In the genomic region with DNA sequence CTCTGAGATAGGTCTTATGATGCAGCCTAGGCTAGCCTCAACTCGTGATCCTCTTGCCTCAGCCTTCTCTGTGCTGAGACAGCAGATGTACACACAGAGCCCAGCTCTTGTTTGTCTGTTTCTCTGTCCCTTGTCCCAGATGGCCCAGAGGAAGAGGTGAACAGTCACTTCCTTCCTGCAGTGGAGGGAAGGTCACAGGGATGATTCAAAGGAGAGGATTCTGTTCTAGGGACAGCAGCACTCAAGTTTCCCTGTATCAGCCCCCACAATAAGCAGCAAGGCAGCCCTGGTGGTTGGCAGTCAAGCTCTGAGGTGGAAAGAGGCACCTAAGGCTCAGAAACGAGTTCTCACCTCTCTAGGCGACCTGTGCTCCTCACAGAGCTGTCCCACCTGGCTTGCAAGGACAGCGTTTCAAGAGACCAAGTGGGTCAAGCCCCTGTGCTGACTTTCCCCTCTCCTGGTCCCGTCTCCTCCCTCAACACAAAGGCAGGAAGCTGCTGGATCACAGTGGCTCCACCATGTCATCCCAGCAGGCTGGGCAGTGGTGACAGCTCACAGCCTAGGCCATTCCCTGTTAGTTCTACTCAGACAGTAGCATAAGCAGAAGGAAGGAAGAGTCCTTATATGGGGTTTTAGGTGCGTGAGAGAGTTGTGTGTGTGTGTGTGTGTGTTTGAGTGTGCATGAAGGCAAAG, we compare ENCODE assay signal across 10 mouse cellular contexts. TPM values are rescaled to one million over a fixed set of nuclear protein-coding genes. Genes with fewer than 3 reads are reported as not detected.
DNase-seq lines count a peak whose midpoint lies in the region; ATAC-seq lines count a peak whose summit lies in the region.
"Had no signal": no experiment of that assay in that cellular context is flagged by ENCODE, and none has a peak within 500 bp of the region (broad histone marks: within the 10 kb centered on the region; RNA-seq: fewer than 3 reads in every experiment).

No protein-coding gene starts in this region.

- no peaks in the 10 kb centered on the region for H3K27me3 ChIP-seq in midbrain, embryonic 15.5 days (replicated peaks)
- no peaks in the 10 kb centered on the region for H3K27me3 ChIP-seq in midbrain, embryonic 16.5 days (ENCODE audit: control insufficient read depth, insufficient read depth, low read depth, low read length)
- no peaks in the 10 kb centered on the region for H3K27me3 ChIP-seq in heart, embryonic 15.5 days
- no peaks in the 10 kb centered on the region for H3K27me3 ChIP-seq in limb, embryonic 12.5 days
- no peaks in the 10 kb centered on the region for H3K27me3 ChIP-seq in stomach, embryonic 16.5 days (ENCODE audit: control insufficient read depth, insufficient read depth, low read length)
- H3K27me3 ChIP-seq: Patski had no signal

- no peaks in the 10 kb centered on the region for H3K9me3 ChIP-seq in midbrain, embryonic 15.5 days
- H3K9me3 ChIP-seq in midbrain, embryonic 16.5 days (replicated peaks; ENCODE audit: control insufficient read depth, low read length, poor library complexity, severe bottlenecking), result no peaks in the 10 kb centered on the region
- no peaks in the 10 kb centered on the region for H3K9me3 ChIP-seq in heart, embryonic 15.5 days (replicated peaks)
- no peaks in the 10 kb centered on the region for H3K9me3 ChIP-seq in limb, embryonic 12.5 days
- H3K9me3 ChIP-seq in stomach, embryonic 16.5 days (replicated peaks; ENCODE audit: control insufficient read depth, low read length), result no peaks in the 10 kb centered on the region

- H3K36me3 ChIP-seq in midbrain, embryonic 15.5 days (replicated peaks), result peaks cover 10% of the 10 kb centered on the region
- H3K36me3 ChIP-seq in midbrain, embryonic 16.5 days (ENCODE audit: control insufficient read depth, insufficient read depth, low read length), result peaks cover 7% of the 10 kb centered on the region; the same call in 1 of the 2 replicates
- H3K36me3 ChIP-seq in heart, embryonic 15.5 days, result peaks cover 12% of the 10 kb centered on the region
- H3K36me3 ChIP-seq in limb, embryonic 12.5 days, result peaks cover 33% of the 10 kb centered on the region
- peaks cover 9% of the 10 kb centered on the region; the same call in 1 of the 2 replicates for H3K36me3 ChIP-seq in stomach, embryonic 16.5 days (ENCODE audit: control insufficient read depth, insufficient read depth, low read length)

- no peak for DNase-seq in urinary bladder, postnatal 14 days (ENCODE audit: low spot score)
- no peak for DNase-seq in urinary bladder, postnatal 4 days (ENCODE audit: low spot score in 2 of 2)
- no peak for DNase-seq in cerebellum, postnatal 4 days (ENCODE audit: low spot score in 2 of 2)
- DNase-seq: thymus, postnatal 14 days had no signal

- H3K4me2 ChIP-seq in midbrain, embryonic 15.5 days, result no peak overlapping the region
- H3K4me2 ChIP-seq in midbrain, embryonic 16.5 days (ENCODE audit: low read length), result no peak overlapping the region
- H3K4me2 ChIP-seq in heart, embryonic 15.5 days, result no peak overlapping the region
- no peak overlapping the region for H3K4me2 ChIP-seq in limb, embryonic 12.5 days
- H3K4me2 ChIP-seq in stomach, embryonic 16.5 days (ENCODE audit: low read depth, low read length), result no peak overlapping the region

- H3K9ac ChIP-seq in midbrain, embryonic 15.5 days, result no peak overlapping the region
- no peak overlapping the region for H3K9ac ChIP-seq in midbrain, embryonic 16.5 days (ENCODE audit: low read depth, low read length)
- no peak overlapping the region for H3K9ac ChIP-seq in heart, embryonic 15.5 days
- no peak overlapping the region for H3K9ac ChIP-seq in limb, embryonic 12.5 days (replicated peaks)
- H3K9ac ChIP-seq in stomach, embryonic 16.5 days (ENCODE audit: low read length), result no peak overlapping the region

- no peak for ATAC-seq in midbrain, embryonic 15.5 days (replicated peaks)
- ATAC-seq in midbrain, embryonic 16.5 days, result no peak
- ATAC-seq in heart, embryonic 15.5 days (replicated peaks; ENCODE audit: insufficient number of reproducible peaks, insufficient read depth, low FRiP score, low read depth), result 0 out of 2 replicates have a peak, but pooled peaks have one; percentile 23
- ATAC-seq in limb, embryonic 12.5 days (ENCODE audit: insufficient number of reproducible peaks, insufficient read depth, low FRiP score, low TSS enrichment, low read depth), result no peak
- ATAC-seq in stomach, embryonic 16.5 days (ENCODE audit: insufficient read depth, low FRiP score), result 0 out of 2 replicates have a peak, but pooled peaks have one; percentile 2
- ATAC-seq: Patski had no signal

- peaks cover 19% of the 10 kb centered on the region for H3K4me1 ChIP-seq in midbrain, embryonic 15.5 days
- peaks cover 12% of the 10 kb centered on the region for H3K4me1 ChIP-seq in midbrain, embryonic 16.5 days (ENCODE audit: control insufficient read depth, insufficient read depth, low read length)
- H3K4me1 ChIP-seq in heart, embryonic 15.5 days (replicated peaks), result peaks cover 56% of the 10 kb centered on the region
- H3K4me1 ChIP-seq in limb, embryonic 12.5 days (replicated peaks), result peaks cover 19% of the 10 kb centered on the region
- peaks cover 34% of the 10 kb centered on the region for H3K4me1 ChIP-seq in stomach, embryonic 16.5 days (ENCODE audit: control insufficient read depth, insufficient read depth, low read length)

- 85% methylated on average over 6 of the region's 6 CpGs for WGBS in midbrain, embryonic 15.5 days
- 79% methylated on average over 6 of the region's 6 CpGs for WGBS in midbrain, embryonic 16.5 days
- 55% methylated on average over 6 of the region's 6 CpGs for WGBS in heart, embryonic 15.5 days
- 68% methylated on average over 6 of the region's 6 CpGs for WGBS in limb, embryonic 12.5 days
- 60% methylated on average over 6 of the region's 6 CpGs for WGBS in stomach, embryonic 16.5 days

- H3K27ac ChIP-seq in midbrain, embryonic 15.5 days, result 0 out of 2 replicates have a peak overlapping the region, but pooled peaks have one; percentile 25
- no peak overlapping the region for H3K27ac ChIP-seq in midbrain, embryonic 16.5 days (ENCODE audit: low read length)
- peak overlapping the region; percentile 80 for H3K27ac ChIP-seq in heart, embryonic 15.5 days
- H3K27ac ChIP-seq in limb, embryonic 12.5 days, result 0 out of 2 replicates have a peak overlapping the region, but pooled peaks have one; percentile 29
- peak overlapping the region; percentile 76 for H3K27ac ChIP-seq in stomach, embryonic 16.5 days (ENCODE audit: low read length)

- H3K4me3 ChIP-seq in midbrain, embryonic 15.5 days, result no peak overlapping the region
- H3K4me3 ChIP-seq in midbrain, embryonic 16.5 days (ENCODE audit: low read depth, low read length), result no peak overlapping the region
- no peak overlapping the region for H3K4me3 ChIP-seq in heart, embryonic 15.5 days
- H3K4me3 ChIP-seq in limb, embryonic 12.5 days (replicated peaks), result no peak overlapping the region
- no peak overlapping the region for H3K4me3 ChIP-seq in stomach, embryonic 16.5 days (replicated peaks; ENCODE audit: low read length)

RNA-seq across cellular contexts. Expression of gene Amz1, which starts 41.1 kb away (rescaled TPM):
- 5.0 and 5.2 TPM in 2 replicates for polyA plus RNA-seq in midbrain, embryonic 15.5 days (2015; fragmentation: Nextera tagmentation; extraction: Ambion mirVana)
- 5.7 and 11.6 TPM in 2 replicates for polyA plus RNA-seq in midbrain, embryonic 16.5 days (2015; fragmentation: Nextera tagmentation; extraction: Ambion mirVana)
- 0.72 and 1.0 TPM in 2 replicates for polyA plus RNA-seq in heart, embryonic 15.5 days (2015; fragmentation: Nextera tagmentation; extraction: Ambion mirVana)
- 0.89 and 0.93 TPM in 2 replicates for polyA plus RNA-seq in limb, embryonic 12.5 days (2016; fragmentation: Nextera tagmentation; extraction: Ambion mirVana)
- 1.00 and 1.2 TPM in 2 replicates for polyA plus RNA-seq in stomach, embryonic 16.5 days (2015; fragmentation: Nextera tagmentation; extraction: Ambion mirVana)

Comparison
In these comparisons a context has a peak if more than half of its experiments do, and no peak if none do; other contexts are left out.
1. ATAC-seq: peak in heart, embryonic 15.5 days (single experiment) and stomach, embryonic 16.5 days (single experiment); none in midbrain, embryonic 15.5 days (single experiment), midbrain, embryonic 16.5 days (single experiment) and limb, embryonic 12.5 days (single experiment).